Mouse (Mus musculus) spleen, postnatal 14 days (tissue): ENCODE data around the gene Apod.

Experiments used
- DNase-seq, 2 experiments: peaks; one replicate each; pipeline ENCODE4 v3.0.0; 2021 to 2022; ENCODE audit warnings: low spot score in 2 of 2

Apod gene

DNA sequence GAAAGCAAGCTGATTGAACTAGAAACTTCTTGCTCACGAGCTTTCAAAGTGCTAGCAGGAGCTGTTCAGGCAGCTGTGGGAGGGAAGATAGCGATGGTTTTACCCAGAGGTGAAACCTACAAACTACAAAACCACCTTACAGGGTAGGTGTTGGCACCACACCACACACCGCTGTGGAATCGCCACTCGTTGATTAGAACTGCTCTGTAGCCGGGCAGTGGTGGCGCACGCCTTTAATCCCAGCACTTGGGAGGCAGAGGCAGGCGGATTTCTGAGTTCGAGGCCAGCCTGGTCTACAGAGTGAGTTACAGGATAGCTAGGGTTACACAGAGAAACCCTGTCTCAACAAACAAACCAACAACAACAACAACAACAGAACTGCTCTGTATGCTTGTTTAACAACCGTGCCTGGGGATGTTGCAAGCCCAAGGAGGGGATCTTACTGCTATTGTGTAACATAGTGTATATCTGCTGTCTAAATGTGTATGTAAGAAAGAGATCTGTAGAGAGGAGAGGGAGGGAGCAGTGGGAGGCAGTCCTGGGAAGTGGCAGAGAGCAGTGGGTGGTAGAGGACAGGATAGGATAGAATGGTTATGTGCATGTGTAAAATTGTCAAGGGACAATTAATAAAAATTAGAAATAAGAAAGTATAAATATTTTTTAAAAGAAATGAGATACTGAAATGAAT lies 27.7 kb downstream of the Apod start:
- no peak for DNase-seq

DNA sequence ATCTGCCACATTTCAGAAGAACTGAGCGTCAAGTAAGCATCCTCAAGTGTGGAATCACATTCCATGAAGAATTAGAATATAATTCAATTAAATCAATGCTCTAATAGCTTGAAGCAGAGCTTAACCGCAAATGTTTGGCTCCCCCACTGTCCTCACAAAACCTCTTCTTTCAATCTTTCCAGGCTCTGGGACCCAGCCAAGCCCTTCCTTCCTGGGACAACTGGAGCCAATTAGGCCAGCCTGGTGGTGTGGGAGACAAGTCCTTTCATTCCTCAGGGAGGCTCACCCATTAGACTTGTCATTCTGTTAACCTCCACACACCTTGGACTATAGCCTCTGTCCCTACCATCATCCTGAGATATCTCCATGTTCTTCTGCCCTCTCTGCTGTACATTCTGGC lies 32.6 kb downstream of the Apod start:
- no peak for DNase-seq

DNA sequence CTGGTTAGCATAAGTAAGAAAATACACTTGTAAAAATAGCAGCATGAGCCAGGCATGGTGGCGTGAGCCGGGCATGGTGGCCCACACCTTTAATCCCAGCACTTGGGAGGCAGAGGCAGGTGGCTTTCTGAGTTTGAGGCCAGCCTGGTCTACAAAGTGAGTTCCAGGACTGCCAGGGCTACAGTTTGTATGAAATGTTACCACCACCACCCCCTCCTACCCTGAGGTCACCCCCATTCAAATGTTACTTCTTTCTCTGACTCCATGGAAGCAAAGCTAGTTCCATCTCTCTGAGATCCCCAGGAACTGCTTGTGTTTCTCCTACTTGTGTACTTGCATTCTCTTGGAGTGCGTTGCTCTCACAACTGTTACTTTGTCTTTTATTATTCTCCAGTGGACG lies 34.4 kb downstream of the Apod start:
- DNase-seq, result no peak

DNA sequence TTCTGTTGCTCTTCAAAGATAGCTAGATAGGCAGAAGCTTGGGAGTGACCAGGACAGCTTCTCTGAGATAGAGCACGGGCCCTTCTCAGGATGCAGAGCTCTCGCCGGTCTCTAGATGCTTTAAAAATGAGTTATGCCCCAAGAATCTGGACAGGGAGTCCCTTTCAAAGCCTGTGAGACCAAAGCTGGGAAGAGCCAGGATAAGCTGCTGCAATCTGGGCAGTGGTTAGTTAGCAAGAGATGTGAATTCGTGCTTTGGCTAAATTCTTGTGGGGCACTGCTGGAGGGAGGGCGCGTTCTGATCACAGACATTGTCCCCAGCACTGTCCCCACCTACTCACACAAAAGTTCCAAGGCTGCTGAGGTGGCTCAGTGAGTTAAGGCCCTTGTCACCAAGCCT lies 36.0 kb downstream of the Apod start:
- no peak for DNase-seq

DNA sequence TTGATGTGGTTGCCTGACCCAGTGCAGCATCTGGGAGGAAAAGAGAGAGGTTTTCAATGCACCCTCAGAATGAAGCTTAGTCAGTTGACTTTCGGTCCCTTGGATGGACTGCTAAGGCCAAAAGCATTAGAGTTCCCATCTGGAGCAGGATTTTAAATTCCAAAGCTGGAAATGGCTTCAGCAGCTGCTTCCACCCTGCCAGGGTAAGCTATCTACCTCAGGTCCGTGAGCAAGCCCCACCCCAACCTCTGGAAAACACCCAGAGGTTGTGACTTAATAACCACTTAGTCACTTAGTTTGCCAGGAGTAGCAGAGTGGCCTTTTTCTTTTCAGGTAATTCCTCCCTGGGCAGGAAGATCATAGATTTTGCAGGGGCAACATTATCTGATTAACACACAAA lies 36.5 kb downstream of the Apod start:
- no peak for DNase-seq

DNA sequence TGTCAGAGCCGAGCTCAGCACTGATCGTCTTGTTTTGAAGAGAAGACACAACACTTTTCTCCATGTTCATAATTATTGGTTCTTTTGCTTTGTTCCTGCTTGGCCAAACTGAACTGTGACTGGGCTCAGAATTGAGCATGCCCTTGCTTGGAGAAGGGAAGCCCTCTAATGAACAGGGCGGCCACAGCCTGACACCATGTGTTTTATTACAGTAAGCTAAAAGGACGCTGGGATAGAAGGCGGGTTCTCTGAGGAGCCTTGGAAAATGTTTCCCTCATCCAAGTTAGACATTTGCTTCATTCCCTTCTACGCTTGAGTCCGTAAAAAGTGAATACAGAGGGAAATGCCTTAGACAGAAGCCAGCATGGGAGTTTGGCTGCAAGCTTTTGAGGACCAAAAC lies 37.6 kb downstream of the Apod start:
- no peak for DNase-seq

DNA sequence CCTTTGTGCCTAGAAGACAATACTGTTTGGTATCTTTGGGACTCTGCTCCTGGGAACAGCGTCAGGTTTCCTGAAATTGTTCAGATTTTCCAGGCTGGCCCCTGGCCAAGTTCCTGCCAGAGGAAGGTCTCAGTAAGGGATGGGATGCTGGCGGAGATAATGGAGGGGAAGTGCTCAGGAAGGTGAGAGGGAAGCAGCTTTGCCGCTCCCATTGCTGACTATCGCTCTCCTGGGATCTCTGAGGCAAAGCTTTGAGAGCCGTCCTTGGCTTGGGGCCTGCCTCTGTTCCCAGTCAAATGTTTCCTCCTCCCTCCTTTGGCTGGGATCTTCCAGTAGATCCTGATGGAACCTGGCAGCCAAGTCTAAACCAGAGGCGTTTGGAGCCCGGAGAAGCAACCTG lies 38.1 kb downstream of the Apod start:
- DNase-seq, result no peak

DNA sequence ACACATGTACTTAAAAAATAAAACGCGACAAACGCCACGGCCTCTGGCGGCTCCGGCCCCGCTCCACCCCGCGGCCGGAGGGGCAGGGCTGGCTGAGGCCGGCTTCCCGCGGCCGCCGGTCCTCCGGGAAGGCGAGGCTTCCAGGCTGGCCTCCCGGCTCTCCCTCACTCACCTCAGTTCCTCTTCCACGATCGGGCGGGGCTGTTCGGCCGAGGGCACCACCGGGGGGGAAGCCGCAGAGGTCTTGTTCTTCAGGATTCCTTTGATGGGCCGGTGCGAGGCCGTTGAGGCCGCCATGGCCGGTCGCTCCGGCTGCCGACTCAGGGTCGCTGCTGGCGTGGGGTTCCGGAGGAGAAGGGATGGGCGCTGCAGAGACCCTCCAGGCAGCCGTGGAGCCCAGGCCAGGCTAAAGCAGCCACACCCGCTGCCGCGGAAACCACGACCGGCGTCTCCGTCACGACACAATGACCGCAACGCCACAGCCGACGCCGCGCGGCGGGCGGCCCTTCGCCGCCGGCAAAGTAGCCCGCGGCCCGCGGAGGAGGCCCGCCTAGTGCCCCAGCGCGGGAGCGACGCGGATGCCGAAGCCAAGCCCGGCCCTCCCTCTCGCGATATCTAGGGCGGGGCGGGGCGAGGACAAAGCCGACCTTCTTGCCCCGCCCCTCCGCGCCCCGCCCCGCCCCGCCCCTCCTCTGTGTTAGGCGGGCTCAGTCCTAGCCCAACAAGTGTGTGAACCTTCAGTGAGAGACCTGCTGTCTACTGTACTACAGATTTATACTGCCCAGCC lies 39.7 kb downstream of the Apod start, which contains the start of gene Ppp1r2:
Gene Ppp1r2 (minus strand): TSS at position 604 of the 787 bp plus-strand sequence.
- peak; percentile 84 to 91 for DNase-seq

DNA sequence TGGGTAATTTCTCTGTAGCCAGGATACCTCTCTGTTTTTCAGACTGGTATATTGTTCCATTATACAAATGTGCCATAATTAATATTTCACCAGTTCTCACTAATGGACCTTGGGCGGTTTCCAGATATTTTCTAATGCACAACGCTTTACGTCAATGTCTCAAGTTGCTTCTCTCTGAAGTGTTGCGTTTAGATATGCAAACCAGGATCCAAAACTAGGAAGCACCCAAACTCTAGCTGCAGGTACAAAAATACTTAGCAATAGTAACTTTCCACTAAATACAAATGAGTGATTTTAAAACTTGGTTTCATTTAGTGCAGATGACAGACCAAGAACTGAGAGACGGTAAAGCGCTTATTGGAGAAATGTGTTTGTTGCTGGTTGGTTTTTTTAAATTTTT lies 40.5 kb downstream of the Apod start:
- no peak for DNase-seq

DNA sequence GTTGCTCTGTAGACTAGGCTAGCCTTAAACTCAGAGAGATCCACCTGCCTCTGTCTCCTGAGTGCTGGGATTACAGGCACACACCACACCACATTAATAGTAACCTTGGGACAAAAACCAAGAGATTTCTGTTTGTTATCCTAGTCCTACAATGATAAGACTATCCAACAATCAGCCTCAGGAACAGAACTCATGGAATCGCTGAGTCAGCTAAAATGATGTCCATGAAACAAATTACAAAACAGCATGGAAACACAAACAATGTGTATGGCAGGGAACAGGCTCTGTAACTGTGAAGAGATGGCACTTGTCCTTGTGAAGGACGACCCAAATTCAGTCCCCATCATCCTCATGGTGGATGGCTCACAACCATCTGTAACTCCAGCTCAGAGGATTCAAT lies 47.9 kb downstream of the Apod start:
- no peak for DNase-seq

DNA sequence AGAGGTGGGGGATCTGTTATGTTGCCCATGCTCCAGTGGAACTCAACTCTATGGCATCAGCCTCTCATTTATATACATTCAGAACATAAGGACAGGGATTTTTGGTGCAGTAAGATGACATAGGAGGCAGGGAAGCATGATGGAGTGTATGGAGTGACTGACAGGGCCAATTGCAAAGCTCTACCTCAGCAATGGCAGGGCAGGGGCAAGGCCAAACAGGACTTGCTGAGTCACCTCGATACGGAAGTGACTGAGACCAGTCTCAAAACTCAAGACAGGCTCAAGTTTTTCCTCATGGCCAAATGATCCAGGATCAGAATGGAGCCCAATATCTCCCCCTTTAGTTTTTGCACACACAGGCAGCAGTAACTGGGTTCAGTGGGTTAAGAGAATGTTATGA lies 58.5 kb downstream of the Apod start:
- no peak for DNase-seq

DNA sequence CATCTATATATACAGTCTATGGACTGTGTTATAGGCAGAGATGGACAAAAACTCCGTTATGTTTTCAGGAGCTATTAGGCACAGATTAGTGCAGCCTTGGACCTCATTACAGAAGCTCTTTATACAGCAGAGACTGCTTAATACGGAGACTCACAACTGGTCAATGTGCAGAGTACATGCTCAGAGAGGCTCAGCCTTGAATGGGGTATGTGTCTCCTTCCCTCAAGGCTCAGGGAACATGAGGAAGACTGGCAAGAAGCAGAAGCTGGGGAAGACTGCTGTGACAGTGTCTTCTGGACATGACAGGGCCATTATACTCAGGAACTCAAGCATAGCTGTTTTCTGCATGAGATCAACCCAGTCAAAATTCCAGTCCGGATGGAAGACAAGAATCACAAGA lies 58.9 kb downstream of the Apod start:
- no peak for DNase-seq

DNA sequence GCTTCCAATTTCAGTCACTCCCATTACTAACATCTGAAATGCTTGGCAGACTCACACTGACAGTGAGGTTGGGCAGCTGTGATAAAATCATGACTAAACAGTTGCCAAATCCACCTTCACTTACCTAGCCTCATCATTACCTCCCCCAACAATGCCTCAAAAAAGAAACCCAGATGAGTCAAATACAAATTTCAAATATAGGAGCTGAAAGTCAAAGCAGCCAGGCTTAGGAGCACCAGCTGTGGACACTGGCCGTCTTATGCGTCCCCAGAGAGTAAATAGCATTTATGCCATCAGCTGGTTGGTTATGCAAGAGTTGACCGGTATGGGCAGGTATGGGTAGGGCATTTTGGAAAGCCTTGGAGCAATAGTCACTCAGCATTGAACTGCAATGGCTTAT lies 65.2 kb downstream of the Apod start:
- DNase-seq, result no peak

DNA sequence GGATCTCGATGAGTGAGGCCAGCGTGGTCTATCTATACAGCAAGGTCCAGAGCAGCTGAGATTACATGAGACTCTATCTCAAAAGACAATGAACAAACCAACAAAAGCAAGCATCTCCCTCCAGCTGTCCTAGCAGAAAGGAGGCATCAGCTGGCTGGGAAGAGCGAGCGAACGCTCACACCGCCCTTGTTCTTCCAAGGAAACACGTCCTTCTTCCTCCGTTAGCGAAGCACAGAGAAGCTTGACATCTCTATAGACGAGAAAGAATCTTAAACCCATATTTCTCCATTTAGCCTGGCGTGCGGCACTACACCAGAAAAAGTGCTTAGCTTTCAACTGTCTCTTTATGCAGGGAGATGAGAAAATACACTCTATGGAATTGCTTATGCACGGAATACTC lies 65.9 kb downstream of the Apod start:
- DNase-seq, result no peak

DNA sequence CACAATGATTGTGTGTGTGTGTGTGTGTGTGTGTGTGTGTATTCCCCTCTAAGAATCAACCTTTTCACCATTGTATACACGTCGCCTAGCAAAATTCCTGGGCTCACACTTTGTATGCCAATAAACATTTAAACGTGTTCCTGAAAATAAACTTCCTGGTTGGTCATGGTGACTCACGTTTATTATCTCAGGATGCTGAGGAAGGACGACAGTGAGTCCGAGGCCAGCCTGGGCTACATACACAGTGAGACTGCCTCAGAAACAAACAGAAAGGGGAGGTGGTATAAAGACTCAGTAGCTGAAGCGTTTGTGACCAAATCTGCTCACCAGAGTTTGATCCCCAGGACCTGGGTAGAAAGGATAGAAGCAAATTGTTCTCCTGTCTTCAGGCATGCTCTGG lies 67.2 kb downstream of the Apod start:
- no peak for DNase-seq
